ENCODE assay signal across 25 mouse cellular contexts in the genomic region with DNA sequence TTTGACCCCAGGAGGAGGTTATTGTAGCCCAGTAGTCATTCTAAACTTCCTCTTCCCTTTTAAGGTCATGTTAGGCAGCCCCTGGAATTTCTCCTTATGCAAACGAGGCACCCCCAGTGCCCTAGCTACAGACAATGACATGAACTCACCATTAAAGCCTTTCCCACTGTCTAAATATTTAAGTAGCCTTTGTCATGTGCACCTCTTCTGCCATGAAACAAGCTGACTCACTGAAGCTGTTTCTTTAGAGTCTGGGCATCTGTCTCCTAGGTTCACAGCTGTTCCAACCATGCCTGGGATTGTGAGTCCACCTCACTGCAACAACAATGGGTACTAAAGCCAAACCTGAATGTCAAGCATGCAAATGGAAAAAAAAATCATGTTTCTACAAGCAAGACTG.
"Had no signal": no experiment of that assay in that cellular context is flagged by ENCODE, and none has a peak within 500 bp of the region (broad histone marks: within the 10 kb centered on the region; RNA-seq: fewer than 3 reads in every experiment).

No protein-coding gene starts in this region.

- H3K36me3 ChIP-seq: heart, embryonic 13.5 days; heart, embryonic 15.5 days; hindbrain, embryonic 13.5 days; hindbrain, embryonic 15.5 days; limb, embryonic 10.5 days; limb, embryonic 12.5 days; liver, embryonic 13.5 days had no signal

- H3K4me2 ChIP-seq: heart, embryonic 11.5 days; heart, embryonic 13.5 days; heart, embryonic 15.5 days; hindbrain, embryonic 13.5 days; hindbrain, embryonic 15.5 days; limb, embryonic 12.5 days; liver, embryonic 11.5 days; liver, embryonic 13.5 days had no signal

- H3K4me3 ChIP-seq: heart, adult 2 months; heart, embryonic 13.5 days; heart, embryonic 15.5 days; hindbrain, embryonic 13.5 days; hindbrain, embryonic 15.5 days; layer of hippocampus, adult 2 months; left cerebral cortex, adult 2 months; limb, embryonic 10.5 days; limb, embryonic 12.5 days; liver, embryonic 13.5 days had no signal

- H3K9ac ChIP-seq: heart, embryonic 13.5 days; heart, embryonic 15.5 days; hindbrain, embryonic 13.5 days; hindbrain, embryonic 15.5 days; limb, embryonic 12.5 days; liver, embryonic 13.5 days had no signal

- DNase-seq: gastrocnemius, postnatal 14 days; gastrocnemius, postnatal 36 days; heart, adult 11 months; heart, adult 2 months; heart, postnatal 14 days; heart, postnatal 36 days; kidney, adult 11 months; kidney, adult 2 months; kidney, postnatal 10 days; kidney, postnatal 25 days; kidney, postnatal 4 days; liver; liver, embryonic 13.5 days had no signal

- ATAC-seq: hindbrain, postnatal 0 days; intestine, embryonic 16.5 days had no signal

- H3K27me3 ChIP-seq: heart, embryonic 13.5 days; heart, embryonic 15.5 days; hindbrain, embryonic 13.5 days; hindbrain, embryonic 15.5 days; limb, embryonic 12.5 days; liver, embryonic 13.5 days had no signal

- H3K4me1 ChIP-seq: heart, embryonic 13.5 days; heart, embryonic 15.5 days; hindbrain, embryonic 13.5 days; hindbrain, embryonic 15.5 days; limb, embryonic 10.5 days; limb, embryonic 12.5 days; liver, embryonic 13.5 days had no signal

- H3K27ac ChIP-seq: heart, adult 2 months; heart, embryonic 13.5 days; heart, embryonic 15.5 days; hindbrain, embryonic 13.5 days; hindbrain, embryonic 15.5 days; hindbrain, postnatal 0 days; layer of hippocampus, adult 2 months; left cerebral cortex, adult 2 months; limb, embryonic 10.5 days; limb, embryonic 12.5 days; liver, embryonic 13.5 days had no signal

- H3K9me3 ChIP-seq: heart, embryonic 13.5 days; heart, embryonic 15.5 days; hindbrain, embryonic 13.5 days; hindbrain, embryonic 15.5 days; limb, embryonic 10.5 days; limb, embryonic 12.5 days; liver, embryonic 13.5 days had no signal
